Mouse (Mus musculus): ENCODE results near the gene Olfr3.

Olfr3 gene

DNA sequence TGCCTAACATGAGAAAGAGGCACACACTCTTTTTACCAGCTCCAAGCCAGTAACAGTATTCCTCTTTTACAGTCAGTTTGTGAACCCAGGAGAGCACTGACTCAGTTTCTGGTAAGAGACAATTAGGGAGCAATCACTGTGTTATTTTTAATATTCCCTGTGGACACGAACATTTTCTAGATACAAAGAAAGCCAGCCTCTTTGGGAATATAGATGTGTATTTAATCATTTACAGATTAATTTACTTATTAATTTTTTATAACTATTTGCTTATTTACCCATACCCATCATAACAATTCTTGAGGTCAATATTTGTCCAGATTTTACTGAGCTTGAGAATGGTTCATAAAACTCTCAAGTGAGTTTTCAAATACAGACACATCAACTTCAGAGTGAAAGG is at the start of gene Olfr3:
Olfr3 (minus strand) TSS at position 101 of the 400 bp plus-strand sequence.
- no peak for DNase-seq (ENCODE audit: low spot score)

- DNase-seq (ENCODE audit: low spot score): no peak
These were observed 45.7 kb upstream of the Olfr3 start, which contains the start of gene Olfr351 for GRCm38 (mm10) chr2:36862560-36862959. Gene Olfr351, minus strand, starts transcription at chr2:36862660.

DNA sequence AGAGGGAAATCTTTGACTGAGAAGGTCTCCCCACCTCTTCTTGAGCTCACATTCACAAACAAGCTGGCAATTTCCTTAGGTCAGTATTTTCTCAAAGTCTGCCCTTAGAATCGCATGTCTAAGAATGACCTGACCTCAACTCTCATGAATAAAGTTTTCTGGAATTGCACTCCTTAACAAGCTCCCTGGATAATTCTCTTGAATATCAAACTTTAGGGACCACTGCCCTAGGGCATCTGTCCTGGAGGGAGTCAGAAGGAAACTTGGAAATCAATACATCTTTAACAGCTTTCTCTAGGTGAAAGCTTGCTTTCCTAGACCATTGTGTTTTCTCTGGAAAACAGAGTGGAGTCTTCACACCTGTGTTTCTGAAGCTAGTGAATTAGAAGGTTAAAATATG is 29.2 kb upstream of the Olfr3 start, which contains the start of gene Olfr350:
Olfr350 (plus strand) TSS at position 301 of the 400 bp plus-strand sequence.
- no peak for DNase-seq (ENCODE audit: low spot score)

- DNase-seq (ENCODE audit: low spot score): no peak
These were observed 26.6 kb downstream of the Olfr3 start, which contains the start of gene Olfr50 for GRCm38 (mm10) chr2:36790238-36790637. Gene Olfr50, plus strand, starts transcription at chr2:36790538.

DNA sequence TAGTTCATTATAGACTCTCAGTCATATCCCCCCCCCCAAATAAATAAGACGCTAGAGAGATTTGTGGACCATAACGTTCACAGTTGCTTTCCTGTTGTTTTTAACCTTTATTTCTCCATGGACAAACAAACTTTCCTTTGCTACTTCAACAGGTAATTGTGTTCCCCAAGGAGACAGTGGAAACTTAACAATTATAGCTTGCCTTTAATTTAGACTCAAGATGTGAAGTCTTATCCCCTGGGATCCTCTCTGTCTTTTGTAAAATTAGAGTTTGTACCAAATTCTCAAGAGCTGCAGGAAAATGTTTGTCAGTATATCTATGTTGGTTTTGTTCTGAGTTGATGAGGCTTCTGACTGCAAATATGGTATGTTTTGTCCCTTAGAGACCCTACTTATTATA is 32.9 kb downstream of the Olfr3 start, which contains the start of gene Olfr348:
Olfr348 (plus strand) TSS at position 301 of the 400 bp plus-strand sequence.
- no peak for DNase-seq (ENCODE audit: low spot score)

All from embryo, embryonic 10 days (tissue).